Mouse (Mus musculus): ENCODE measurements at regions not wholly inside any gene's neighbourhood (a gene's known extent, or its start where the extent isn't known, plus 50 kb on each side); places are given as distances from the start of the nearest gene placed in this dataset.
"Not testable (repeated sequence)": the region's sequence is repeated elsewhere in the genome, so short reads cannot be mapped to it uniquely, and the experiment has no call there.

GRCm38 (mm10) chrX:92981141-92981540, 305.1 kb upstream of the Arx start:
- DNase-seq, result no peak

GRCm38 (mm10) chrX:93002236-93002976, 283.8 kb upstream of the Arx start:
- DNase-seq, result no peak

- DNase-seq, result no peak
Measured at GRCm38 (mm10) chrX:93006681-93007080, 279.6 kb upstream of the Arx start.

GRCm38 (mm10) chrX:93011578-93011977, 274.7 kb upstream of the Arx start:
- no peak for DNase-seq

GRCm38 (mm10) chrX:93016391-93016790, 269.9 kb upstream of the Arx start:
- no peak for DNase-seq

DNA sequence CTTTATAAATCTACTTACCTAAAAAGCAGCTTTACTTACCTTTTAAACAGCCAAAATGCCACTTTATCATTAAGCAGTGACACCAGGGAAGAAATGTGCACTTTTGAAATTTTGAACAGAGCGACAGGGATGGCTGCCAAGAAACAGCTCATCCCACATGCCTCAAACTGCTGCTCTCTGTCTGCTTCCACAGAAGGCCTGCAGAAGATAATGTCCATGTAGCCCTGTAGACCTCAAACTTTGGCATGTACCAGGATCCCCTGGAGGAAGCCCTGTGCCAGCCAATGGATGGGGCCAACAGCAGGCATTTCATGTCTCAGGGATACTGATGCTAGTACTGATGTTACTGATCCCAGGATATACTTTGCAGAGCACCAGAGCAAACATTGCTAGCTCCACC, 245.1 kb upstream of the Arx start:
- peak; percentile 1 for DNase-seq

GRCm38 (mm10) chrX:93042736-93043135, 243.5 kb upstream of the Arx start:
- no peak for DNase-seq

GRCm38 (mm10) chrX:93048967-93049754, 237.1 kb upstream of the Arx start:
- no peak for DNase-seq

DNA sequence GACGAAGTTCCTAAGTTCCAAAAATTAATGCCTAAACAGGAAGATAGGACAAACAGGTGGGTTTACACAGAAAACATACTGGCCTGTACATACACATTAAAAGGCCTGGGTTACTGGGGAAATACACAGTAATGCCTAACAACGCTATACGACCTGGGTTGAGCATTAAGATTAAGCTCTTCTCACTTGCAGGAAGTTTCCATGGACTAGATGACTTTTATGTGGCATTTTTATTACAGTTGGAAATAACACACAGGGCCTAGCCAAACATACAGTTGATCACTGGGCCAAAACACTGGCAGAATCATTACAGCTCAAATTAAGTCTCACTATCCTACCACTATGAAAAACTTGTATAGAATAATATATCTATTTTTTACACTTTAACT, 236.5 kb upstream of the Arx start:
- no peak for DNase-seq

DNA sequence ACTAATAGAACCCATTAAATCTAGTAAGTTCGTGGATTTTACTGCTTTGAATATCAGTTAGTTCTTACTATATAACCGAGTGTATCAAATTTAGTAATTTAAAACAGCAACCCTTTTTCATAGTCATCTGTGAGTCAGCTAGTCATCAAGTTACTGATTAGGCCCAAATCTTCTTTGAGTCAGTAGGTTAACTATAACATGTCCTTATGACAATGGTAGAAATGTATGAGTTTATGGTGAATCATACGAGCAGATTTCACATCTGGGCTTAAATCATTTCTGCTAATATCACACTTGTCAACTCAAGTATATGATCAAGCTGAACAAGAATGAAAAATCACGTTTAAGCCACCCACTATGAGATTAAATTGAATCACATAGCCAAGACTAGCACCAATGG, 226.7 kb upstream of the Arx start:
- DNase-seq, result no peak

DNA sequence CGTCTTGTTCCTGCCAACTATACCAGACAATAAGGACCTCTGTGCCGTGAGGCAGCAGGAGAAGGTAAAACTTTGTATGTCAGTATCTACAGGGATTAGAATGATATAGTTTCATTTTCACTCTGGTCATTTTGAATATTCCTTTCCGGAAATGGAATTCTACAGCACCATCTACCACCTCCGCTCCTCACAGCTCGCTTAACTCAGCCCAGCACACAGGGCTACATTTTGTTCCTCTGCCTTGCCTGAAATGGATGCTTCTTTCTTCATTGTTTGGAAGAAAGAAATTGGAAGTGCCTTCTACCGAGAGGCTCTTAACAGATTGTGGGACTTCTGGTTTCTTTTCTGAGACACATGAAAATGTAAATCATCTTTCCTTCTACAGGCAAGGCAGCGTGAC, 217.4 kb upstream of the Arx start:
- DNase-seq, result no peak

GRCm38 (mm10) chrX:93069569-93070289, 216.5 kb upstream of the Arx start:
- peak; percentile 50 for DNase-seq

GRCm38 (mm10) chrX:93070290-93070611, 216.0 kb upstream of the Arx start:
- DNase-seq, result no peak

- no peak for DNase-seq
Measured at GRCm38 (mm10) chrX:93088976-93089375, 197.3 kb upstream of the Arx start.

- DNase-seq, result no peak
Measured at GRCm38 (mm10) chrX:93097551-93097950, 188.7 kb upstream of the Arx start.

DNA sequence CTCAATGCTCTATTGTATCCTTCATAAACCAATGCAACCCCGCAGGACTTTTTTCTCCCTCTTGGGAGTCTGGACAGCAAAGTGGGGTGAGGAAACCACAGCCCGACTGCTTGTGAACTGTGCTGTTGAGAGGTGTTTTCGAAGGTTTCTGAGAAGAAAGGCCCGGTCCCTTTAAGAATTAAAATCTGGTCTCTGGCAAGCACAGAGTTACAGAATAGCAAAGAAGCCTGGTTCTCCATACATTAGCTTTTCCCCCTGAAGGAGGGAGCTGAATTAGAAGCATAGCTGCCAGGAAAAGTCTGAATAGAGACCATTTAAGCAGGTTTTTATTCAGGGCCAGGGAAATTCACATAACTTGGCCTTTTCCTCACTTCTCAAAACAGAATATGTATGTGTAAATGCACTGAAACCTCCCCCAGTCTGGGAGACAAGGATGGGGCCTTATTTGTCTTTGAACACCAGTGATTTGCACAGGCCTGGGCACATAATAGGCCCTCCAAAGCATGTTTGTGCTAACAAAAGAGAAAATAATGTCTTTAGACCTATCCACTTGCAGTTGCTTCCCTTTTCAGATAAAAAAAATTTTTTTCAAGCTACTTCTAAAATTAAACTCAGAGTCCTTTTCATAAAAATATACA, 178.2 kb upstream of the Arx start:
- DNase-seq, result no peak

DNA sequence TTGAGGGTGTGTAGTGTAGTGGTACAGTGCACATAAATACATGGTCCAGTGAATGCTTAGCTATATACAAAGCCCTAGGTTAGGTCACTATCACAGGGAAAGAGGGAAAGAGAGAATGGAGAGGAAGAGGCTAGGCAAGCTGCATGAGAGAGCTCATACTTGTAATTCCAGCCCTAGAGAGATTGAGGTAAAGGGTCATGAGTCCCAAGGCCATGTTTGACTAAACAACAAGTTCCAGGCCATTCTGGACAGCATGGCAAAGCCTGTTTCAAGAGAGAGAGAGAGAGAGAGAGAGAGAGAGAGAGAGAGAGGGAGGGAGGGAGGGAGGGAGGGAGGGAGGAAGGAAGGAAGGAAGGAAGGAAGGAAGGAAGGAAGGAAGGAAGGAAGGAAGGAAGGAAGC, 131.9 kb upstream of the Arx start:
- not testable (repeated sequence) for DNase-seq

- DNase-seq, result no peak
Measured at GRCm38 (mm10) chrX:93159105-93159504, 127.1 kb upstream of the Arx start.

GRCm38 (mm10) chrX:93160956-93161355, 125.3 kb upstream of the Arx start:
- DNase-seq, result no peak
